ENCODE assay signal across 14 mouse cellular contexts in genomic region chr8:61700932-61701681, GRCm38 (mm10).
DNase-seq lines count a peak whose midpoint lies in the region; ATAC-seq lines count a peak whose summit lies in the region.
"Had no signal": no experiment of that assay in that cellular context is flagged by ENCODE, and none has a peak within 500 bp of the region (broad histone marks: within the 10 kb centered on the region; RNA-seq: fewer than 3 reads in every experiment).

No protein-coding gene starts in this region.

- peak overlapping the region in 1 of 2 experiments; percentile 37; a peak in 2 of 4 replicates for H3K27ac ChIP-seq in heart, embryonic 14.5 days (replicated peaks in 1 of 2; ENCODE audit: control insufficient read depth in 1 of 2, insufficient read depth in 1 of 2, low read depth in 2 of 2, low read length in 2 of 2)
- H3K27ac ChIP-seq in embryonic facial prominence, embryonic 10.5 days (replicated peaks) = peak overlapping the region; percentile 35; the same call in 1 of the 2 replicates
- H3K27ac ChIP-seq in kidney, embryonic 14.5 days (ENCODE audit: low read depth, low read length) = peak overlapping the region; percentile 43; the same call in 1 of the 2 replicates
- H3K27ac ChIP-seq in limb, embryonic 12.5 days = peak overlapping the region; percentile 54
- H3K27ac ChIP-seq: liver, embryonic 15.5 days had no signal

- intact Hi-C loops in heart, postnatal 14 days (cut with DNase I) = no loop called here

- DNase-seq in heart, postnatal 14 days = no peak
- DNase-seq in embryonic facial prominence, embryonic 10.5 days (ENCODE audit: low spot score) = no peak
- no peak for DNase-seq in left cerebral cortex, adult 18-20 months (ENCODE audit: low spot score in 2 of 2)
- DNase-seq in Muller cell, postnatal 12 days (ENCODE audit: inconsistent ontology term) = no peak
- DNase-seq in layer of hippocampus, adult 9-11 months = no peak
- DNase-seq: adrenal gland, adult 8-10 months; cerebellum, adult 18-20 months; left cerebral cortex, postnatal 4 days had no signal

- no peak overlapping the region for H3K4me2 ChIP-seq in heart, embryonic 14.5 days (ENCODE audit: low read length)
- no peak overlapping the region for H3K4me2 ChIP-seq in kidney, embryonic 14.5 days (replicated peaks; ENCODE audit: low read depth, low read length)
- no peak overlapping the region for H3K4me2 ChIP-seq in limb, embryonic 12.5 days
- H3K4me2 ChIP-seq: liver, embryonic 15.5 days had no signal

- H3K9me3 ChIP-seq in heart, embryonic 14.5 days (ENCODE audit: control insufficient read depth, low read length) = no peaks in the 10 kb centered on the region
- H3K9me3 ChIP-seq in embryonic facial prominence, embryonic 10.5 days = no peaks in the 10 kb centered on the region
- no peaks in the 10 kb centered on the region for H3K9me3 ChIP-seq in kidney, embryonic 14.5 days (ENCODE audit: control insufficient read depth, low read length)
- H3K9me3 ChIP-seq in limb, embryonic 12.5 days = no peaks in the 10 kb centered on the region
- H3K9me3 ChIP-seq: G1E; liver, embryonic 15.5 days had no signal

- H3K27me3 ChIP-seq in heart, embryonic 14.5 days (ENCODE audit: control insufficient read depth, insufficient read depth, low read length) = no peaks in the 10 kb centered on the region
- H3K27me3 ChIP-seq in embryonic facial prominence, embryonic 10.5 days (replicated peaks; ENCODE audit: low read depth, poor library complexity, severe bottlenecking) = no peaks in the 10 kb centered on the region
- no peaks in the 10 kb centered on the region for H3K27me3 ChIP-seq in kidney, embryonic 14.5 days (ENCODE audit: control insufficient read depth, insufficient read depth, low read length)
- H3K27me3 ChIP-seq in limb, embryonic 12.5 days = no peaks in the 10 kb centered on the region
- H3K27me3 ChIP-seq: liver, embryonic 15.5 days had no signal

- H3K4me3 ChIP-seq in heart, embryonic 14.5 days (ENCODE audit: control insufficient read depth in 1 of 2, insufficient read depth in 1 of 2, low read depth in 1 of 2, low read length in 2 of 2) = no peak overlapping the region
- H3K4me3 ChIP-seq in embryonic facial prominence, embryonic 10.5 days = no peak overlapping the region
- no peak overlapping the region for H3K4me3 ChIP-seq in kidney, embryonic 14.5 days (ENCODE audit: low read length)
- H3K4me3 ChIP-seq in limb, embryonic 12.5 days (replicated peaks) = no peak overlapping the region
- H3K4me3 ChIP-seq: liver, embryonic 15.5 days; myocyte had no signal

- peaks cover 2 to 22% of the 10 kb centered on the region in 2 experiments; a peak in 3 of 4 replicates for H3K4me1 ChIP-seq in heart, embryonic 14.5 days (ENCODE audit: control insufficient read depth in 2 of 2, insufficient read depth in 2 of 2, low read length in 2 of 2)
- H3K4me1 ChIP-seq in embryonic facial prominence, embryonic 10.5 days = peaks cover 35% of the 10 kb centered on the region
- H3K4me1 ChIP-seq in kidney, embryonic 14.5 days (ENCODE audit: control insufficient read depth, insufficient read depth, low read length) = peaks cover 23% of the 10 kb centered on the region
- peaks cover 43% of the 10 kb centered on the region for H3K4me1 ChIP-seq in limb, embryonic 12.5 days (replicated peaks)
- H3K4me1 ChIP-seq: liver, embryonic 15.5 days had no signal

- H3K9ac ChIP-seq in heart, embryonic 14.5 days (ENCODE audit: low read length) = no peak overlapping the region
- no peak overlapping the region for H3K9ac ChIP-seq in kidney, embryonic 14.5 days (ENCODE audit: low read depth, low read length)
- H3K9ac ChIP-seq in limb, embryonic 12.5 days (replicated peaks) = no peak overlapping the region
- H3K9ac ChIP-seq: liver, embryonic 15.5 days had no signal

- WGBS in heart, embryonic 14.5 days = 61% methylated on average over 9 of the region's 9 CpGs
- WGBS in embryonic facial prominence, embryonic 10.5 days = 48% methylated on average over 9 of the region's 9 CpGs
- WGBS in kidney, embryonic 14.5 days = 15% methylated on average over 9 of the region's 9 CpGs
- WGBS in limb, embryonic 12.5 days = 26% methylated on average over 9 of the region's 9 CpGs

- peaks cover 78% of the 10 kb centered on the region for H3K36me3 ChIP-seq in heart, embryonic 14.5 days (ENCODE audit: control insufficient read depth, insufficient read depth, low read length)
- peaks cover 42% of the 10 kb centered on the region for H3K36me3 ChIP-seq in embryonic facial prominence, embryonic 10.5 days (replicated peaks)
- H3K36me3 ChIP-seq in kidney, embryonic 14.5 days (ENCODE audit: control insufficient read depth, insufficient read depth, low read length) = no peaks in the 10 kb centered on the region
- H3K36me3 ChIP-seq in limb, embryonic 12.5 days = peaks cover 25% of the 10 kb centered on the region
- H3K36me3 ChIP-seq: G1E; liver, embryonic 15.5 days had no signal

- peak; percentile 34; the same call in 1 of the 2 replicates for ATAC-seq in heart, embryonic 14.5 days (ENCODE audit: insufficient number of reproducible peaks, insufficient read depth, low FRiP score, low read depth)
- peak; percentile 79 for ATAC-seq in kidney, embryonic 14.5 days (ENCODE audit: low FRiP score, low TSS enrichment)
- no peak for ATAC-seq in limb, embryonic 12.5 days (ENCODE audit: insufficient number of reproducible peaks, insufficient read depth, low FRiP score, low TSS enrichment, low read depth)
